Mouse (Mus musculus) cerebellum, adult (tissue): ENCODE results near the gene Trappc11.
"Not testable (repeated sequence)": the region's sequence is repeated elsewhere in the genome, so short reads cannot be mapped to it uniquely, and the experiment has no call there.

Experiments
- ATAC-seq: cut with Nextera tagmentation; 2 replicates; pipeline ENCODE4 v1.9.2; 2017; ENCODE audit warnings: mild to moderate bottlenecking, moderate library complexity, mixed read lengths; ENCODE audit not compliant: insufficient number of reproducible peaks, low FRiP score, low TSS enrichment

Trappc11 gene

DNA sequence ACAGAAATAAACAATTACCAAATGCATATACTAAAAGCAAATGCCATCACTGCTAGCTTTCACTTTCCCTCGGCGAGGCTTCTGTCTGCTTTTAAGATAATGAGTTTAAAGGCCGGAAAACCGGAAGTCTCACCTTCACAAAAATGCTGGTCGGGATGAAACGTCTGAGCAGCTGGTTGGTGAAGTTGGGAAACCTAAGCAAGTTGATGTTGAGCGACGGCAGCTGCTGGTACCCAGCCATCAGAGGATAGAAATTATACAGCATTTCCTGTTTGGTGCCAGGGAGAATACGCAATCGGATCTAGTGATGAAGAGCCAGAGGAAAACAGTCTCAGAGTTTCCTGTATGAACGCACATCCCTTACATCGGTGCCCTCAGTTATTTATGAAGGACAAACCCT is 40.2 kb downstream of the Trappc11 start:
- no peak for ATAC-seq

DNA sequence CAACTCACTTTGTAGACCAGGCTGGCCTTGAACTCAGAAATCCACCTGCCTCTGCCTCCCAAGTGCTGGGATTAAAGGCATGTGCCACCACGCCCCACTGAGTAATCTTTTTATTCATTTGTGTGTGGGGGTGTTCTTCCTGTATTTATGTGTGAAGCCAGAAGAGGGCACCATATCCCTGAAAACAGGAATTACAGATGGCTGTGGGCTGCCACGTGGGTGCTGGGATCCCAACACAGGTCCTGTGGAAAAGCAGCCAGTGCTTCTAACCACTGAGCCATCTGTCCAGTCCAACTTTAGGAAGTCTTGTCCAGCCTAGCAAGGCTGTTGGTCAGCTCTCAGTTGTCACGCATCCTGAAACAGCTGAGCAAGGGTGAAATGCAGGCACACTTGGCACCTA is 46.0 kb downstream of the Trappc11 start:
- ATAC-seq = no peak

DNA sequence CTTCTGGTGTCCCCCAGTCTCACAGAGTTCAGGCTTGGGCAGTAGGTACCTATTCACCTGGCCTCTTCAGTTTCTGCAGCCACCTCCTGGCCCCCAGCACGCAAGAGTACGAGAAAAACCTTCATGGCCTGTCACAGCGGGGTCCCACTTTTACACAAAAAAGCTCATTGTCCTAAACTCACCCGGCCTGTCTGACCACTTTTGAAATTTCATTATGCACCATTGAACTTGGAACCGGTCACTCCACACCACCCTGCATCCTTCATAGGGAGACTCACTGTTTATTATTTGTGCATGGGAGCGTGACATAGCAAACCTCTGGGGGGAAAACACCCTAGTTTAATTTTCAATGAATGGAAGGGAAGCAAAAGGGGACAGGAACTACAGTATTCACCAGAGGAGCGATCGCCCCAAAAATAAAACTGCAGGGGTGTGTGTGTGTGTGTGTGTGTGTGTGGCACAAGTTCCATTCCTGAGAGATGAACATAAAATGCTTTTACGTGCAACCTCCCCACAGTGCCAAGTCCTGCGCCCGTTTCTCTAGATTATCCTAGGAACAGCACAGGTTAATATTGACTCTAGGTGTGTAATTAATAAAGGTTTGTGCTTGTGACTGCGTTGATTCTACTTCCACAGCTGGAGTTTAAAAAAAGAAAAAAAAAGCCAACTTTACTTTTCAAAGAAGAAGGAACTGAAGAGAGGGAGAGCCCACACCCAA is 50.8 kb downstream of the Trappc11 start:
- no peak for ATAC-seq

DNA sequence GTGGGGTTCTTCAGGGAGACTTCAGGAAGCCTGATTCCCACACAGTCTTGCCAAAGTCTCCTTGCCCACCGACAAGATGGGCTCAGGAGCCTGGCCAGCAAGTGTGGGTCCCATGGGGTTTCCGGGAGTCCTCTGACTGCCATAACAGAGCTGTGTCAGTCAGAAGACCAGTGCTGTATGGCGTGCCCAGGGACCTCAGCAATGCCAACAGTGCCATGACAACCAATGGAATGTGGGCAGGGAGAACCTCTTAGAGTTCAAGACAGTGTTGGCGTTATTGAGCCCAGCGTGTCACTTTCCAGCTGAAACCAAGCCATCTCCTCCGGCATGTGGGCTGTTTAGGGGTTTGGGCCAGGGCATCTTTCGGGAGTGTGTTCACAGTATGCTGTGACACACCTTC is 53.2 kb downstream of the Trappc11 start:
- ATAC-seq = no peak

DNA sequence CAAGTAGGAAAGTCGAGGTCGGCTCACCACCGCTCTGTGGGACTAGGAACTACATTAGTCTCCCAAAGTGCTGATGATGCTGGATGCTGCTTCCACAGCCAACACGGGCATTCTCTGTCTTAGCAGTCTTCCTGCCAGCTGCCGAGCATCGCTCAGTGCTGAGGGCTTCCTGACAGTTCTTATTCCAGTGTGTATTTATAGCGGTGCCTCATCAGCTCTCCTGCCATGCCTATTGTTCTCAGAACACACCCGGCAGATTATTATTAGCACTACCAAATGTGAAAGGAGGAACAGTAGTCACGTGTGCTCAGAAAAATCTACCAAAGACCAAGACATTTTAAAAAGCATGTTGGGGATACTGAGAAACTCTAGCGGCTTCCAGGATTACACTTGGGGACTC is 71.6 kb downstream of the Trappc11 start:
- no peak for ATAC-seq

DNA sequence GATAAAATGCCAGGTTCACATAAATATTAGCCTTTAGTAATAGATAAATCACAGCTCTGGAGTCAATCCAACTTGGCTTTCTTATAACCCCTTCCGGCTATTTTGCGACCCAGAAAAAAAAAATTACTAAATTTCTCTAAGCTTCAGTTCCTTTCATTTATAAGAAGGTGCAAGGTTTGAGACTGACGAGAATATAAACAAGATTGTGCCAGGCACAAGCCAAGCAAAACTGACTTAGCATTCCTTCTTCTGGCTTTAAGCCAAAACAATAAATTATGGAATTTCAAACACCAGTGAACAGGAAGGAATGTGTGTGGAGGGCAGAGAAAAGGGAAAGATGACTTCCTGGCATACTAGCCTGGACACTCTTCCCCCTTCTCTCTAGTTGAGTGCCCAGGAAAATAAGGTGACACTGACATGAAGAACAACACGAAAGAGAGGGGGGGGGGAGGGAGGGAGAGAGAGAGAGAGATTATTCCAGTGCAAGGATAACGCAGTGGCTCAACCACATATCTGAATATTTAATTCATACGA is 74.0 kb downstream of the Trappc11 start:
- no peak for ATAC-seq

DNA sequence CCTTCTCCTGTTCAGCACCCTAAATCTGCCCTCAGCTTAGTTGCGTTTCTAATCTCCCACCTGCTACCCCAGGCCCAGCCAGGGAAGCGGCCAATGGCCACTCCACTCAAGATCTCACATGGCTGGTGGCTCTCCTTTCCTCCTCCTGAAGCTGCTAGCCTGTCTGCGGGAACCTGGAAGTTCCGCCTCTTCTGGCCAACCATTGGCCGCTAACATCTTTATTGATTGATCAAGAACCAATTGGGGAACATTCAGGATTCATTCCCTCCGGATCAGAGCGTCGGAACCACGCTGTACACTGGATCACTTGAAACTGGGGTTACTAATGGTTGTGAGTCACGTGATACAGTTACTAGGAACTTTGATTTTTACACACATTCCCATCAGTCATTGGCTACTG is 74.7 kb downstream of the Trappc11 start:
- ATAC-seq = no peak

DNA sequence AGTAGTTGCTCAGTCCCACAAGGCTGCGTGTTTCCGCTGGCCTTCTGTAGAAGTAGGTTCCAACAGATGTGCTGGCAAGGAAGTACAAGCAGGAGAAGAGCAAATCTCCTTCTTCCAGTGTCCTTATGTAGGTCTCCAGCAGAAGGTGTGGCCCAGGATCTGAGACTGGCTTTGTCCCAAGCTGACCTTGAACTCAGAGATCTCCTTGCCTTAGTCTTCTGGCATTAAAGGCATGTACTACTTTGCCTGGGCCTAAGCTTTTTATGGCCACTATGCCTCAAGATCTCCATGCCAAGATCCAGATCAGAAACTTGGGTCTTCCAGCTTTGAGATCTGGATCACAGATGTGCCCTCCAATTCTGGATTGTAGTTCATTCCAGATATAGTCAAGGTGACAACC is 84.1 kb downstream of the Trappc11 start:
- not testable (repeated sequence) for ATAC-seq

DNA sequence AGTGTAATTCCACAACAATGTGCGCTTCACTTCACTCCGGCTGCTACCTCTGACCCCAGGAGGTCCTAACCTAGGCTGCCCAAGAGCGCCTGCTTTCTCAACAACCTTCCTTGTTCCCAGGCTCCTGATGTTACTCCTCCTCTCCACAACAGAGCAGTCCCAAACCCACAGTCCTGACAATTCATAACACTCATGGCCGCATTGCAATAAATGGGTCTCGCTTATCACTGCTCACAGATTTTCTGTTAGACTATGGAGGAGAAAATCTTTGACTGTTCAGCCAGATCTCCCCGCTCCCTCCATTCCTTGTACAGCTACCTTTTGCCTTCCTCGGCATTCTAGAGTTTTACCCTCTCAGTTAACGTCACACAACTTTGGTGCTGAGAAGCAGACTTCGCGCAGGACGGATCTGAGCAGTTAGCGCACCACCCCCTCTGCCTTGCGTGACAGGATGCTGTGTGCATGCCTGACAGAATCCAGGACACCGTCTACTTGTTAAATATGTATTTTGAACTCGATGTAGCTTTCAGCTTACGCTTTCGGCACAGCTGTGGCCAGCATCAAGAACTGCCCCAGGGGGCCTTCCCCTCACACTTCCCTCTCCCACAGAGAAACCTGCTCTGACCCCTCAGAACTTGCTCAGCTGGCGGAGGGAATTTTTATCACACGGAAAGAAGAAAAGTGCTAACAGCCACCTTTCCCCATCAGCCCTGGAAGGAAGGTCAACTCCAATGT is 86.8 kb downstream of the Trappc11 start, which contains the start of gene Stox2:
Stox2 (minus strand) TSS at position 51 of the 735 bp plus-strand sequence.
- no peak for ATAC-seq
